Mouse (Mus musculus) kidney, adult 18-20 months (tissue): ENCODE results near the gene Mtss1l.

Experiments used
- DNase-seq: peaks from one replicate; pipeline ENCODE4 v3.0.0; 2021

Gene Mtss1l

DNA sequence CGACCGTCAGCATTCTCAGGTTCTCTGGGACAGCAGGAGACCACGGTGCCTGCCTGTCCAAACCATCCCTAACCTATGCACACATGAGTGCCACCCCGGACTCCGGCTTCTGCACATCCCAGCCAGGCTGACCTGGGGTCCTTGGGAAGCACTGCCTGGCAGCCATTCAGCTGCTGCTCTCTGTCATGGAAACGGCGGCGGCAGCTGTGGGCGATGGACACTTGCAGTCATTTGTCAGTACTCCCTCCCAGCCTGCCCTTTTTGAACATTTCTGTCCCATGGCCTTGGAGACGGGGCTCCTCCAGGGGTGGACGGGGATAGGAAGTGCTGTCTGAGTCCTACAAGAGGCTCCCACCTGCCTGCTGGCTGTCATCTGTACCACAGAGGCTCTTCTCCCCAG, 12.8 kb upstream of the Mtss1l start:
- DNase-seq, result no peak

DNA sequence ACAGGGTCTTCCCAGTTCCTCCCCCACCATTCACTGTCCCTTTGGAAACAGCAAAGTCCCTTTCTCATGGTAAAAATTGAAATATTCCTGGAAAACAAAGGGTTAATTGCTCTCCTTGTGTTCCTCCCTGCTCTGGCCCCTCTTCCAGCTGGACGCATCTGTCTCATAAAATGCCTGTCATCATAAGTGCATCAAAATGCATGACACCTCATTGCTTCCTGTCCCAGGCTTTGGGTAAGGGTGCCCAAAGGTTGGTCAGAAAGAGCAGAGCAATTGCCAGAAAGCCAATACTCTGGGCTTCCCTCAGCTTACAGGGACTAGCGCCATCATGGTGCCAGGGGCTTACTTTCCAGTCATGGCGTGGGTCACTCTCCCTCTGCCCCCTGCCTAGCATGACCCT, 10.7 kb upstream of the Mtss1l start:
- DNase-seq, result no peak

DNA sequence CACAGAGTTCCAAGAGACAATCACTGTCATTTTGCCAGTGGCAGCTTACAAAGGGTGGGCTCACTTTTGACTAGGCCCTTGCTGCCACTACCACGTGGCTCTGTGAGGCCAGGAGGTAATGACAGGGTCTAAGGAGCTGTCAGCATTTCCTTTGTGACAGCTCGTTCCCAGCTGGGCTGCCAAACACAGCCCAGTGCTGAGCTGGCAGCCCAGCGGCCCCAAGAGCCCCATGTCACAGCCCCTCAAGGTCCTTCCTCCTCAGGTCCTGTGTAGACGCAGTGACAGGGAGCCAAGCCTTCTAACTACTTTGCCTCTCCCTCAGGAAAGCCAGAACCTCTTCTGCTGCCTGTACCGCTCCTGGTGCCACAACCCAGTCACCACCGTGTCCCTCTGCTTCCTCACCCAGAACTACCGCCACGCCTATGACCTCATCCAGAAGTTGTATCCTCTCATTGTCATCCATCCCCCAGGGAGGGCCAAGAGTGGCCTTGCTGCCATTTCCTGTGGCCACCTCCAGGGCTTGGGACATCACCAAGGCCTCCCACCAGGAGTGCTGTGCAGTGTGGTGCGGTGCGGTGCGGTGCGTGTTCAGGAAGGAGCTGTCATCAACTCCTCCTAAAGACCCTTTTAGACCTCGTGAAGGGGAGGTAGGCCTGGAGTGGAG, 9.9 kb upstream of the Mtss1l start:
- DNase-seq, result peak; percentile 42

DNA sequence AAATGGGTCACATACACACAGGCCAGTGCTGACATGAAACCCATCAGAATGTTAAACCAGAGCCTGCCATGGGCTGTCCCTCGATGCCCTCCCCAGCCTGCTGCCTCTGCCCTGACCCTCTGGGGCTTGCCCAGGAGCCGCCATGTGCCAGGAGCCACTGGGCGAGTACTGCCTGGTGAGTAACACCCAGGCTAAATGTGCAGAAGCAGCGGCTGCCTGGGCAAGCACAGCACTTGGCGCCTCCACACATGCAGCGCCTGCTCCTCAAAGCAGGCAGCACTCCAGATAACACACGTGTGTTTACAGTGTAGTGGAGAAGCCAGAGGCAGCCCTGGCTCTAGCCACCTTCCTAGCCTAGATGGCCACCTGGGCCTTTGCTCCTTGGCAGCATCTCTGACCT, 8.2 kb upstream of the Mtss1l start:
- no peak for DNase-seq

DNA sequence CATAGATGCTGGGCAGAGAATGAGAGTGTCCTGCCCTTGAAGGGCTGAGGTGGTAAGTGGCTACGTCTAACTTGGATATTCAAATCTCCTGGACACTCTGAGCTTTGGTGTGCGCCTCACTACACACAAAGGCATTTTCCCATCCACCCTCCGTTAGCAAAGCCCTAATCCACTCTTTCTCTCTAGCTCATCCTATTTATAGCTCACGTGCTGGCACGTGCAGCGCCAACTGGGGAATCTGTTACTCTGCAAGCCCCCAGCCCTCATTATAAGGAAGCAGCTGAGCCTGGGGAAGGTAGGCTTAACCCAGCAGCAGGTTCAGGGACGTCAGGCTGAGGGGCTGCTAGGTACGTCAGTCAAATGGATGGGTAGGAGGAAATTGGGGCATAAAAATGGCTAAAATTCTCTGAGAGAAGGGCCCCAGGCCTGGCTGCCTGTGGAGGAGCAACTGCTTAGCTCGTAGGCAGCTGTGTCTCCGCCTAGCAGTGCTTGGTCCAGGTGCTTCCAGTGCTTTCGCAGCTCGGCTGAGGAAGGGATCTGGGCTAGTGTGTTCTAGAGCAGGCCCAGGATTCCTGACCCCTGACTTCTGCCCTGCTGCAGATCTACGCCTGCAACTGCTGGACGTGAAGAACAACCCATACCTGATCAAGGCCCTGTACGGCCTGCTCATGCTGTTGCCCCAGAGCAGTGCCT, 6.3 kb upstream of the Mtss1l start:
- DNase-seq, result no peak

DNA sequence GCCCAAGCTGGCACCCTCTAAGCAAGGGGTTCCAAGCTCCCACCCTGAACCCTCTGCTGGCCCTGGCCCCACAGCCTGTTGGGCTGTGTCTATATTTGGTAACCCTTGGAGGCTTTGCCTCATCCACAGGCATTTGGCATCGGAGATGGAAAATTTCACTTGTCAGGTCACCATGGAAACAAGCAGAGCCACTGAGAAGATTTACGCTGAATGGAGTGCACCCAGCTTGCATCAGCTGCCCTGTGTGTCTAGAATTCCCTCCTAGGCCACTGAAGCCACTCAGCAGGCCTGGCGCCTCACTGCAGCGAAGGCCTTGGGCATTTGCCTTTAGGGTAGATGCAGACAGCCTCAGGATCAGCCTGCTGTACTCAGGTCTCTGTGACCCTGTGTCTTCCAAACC, 5.2 kb upstream of the Mtss1l start:
- peak; percentile 33 for DNase-seq

DNA sequence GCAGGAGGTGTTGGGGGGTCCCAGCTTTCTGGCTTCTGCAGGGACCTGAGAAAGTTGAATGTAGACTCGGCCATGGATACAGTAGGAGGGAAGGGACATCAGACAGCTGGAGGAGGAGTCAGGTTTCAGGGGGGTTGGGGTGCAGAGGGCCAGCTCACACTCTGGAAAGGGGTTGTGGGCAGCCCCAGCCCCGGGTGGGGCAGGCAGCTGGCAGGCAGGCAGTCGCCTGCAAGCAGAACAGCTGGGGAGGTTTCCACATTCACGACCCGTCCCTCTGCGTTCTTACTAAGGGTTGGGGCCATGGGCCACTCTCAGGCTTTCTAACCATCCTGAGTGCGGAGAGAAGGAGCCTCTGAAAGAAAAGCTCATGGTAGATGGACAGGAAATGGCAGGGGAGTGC, 4.1 kb upstream of the Mtss1l start:
- no peak for DNase-seq

DNA sequence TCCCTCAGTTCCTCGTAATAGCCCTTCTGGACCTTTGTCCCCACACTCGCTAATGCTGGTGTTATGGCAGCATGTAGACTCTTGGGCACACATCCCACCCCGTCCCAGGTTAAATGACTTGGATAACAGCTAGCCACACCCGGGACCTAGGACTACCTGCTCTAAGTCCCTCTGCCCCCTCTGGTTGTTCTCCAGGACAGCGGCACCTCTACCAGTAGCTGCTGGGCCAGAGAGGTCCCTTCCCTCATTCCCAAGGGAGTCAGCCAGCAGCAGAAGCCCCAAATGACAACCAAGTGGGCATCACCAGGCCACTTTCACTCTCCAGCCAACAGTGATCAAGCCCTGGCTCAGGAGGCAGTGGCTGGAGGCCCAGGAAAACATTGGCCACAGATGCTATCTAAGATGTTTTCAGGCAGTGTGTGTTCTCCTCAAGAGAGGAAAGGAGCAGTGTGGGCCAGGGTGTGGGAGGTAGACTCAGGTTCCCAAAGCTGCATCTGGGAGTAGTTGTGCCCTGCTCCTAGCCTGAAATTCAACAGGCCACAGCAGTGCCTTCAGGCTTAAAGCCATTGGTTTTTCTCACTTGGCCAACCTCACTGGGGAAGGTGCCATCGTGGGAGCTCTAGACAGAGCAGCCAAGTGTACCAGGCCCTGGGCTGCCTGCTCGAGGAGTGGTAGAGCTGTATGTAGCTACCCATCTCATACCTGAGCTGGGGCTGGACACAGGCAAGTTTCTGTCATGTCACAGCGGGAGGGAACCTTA, 2.9 kb upstream of the Mtss1l start:
- no peak for DNase-seq

DNA sequence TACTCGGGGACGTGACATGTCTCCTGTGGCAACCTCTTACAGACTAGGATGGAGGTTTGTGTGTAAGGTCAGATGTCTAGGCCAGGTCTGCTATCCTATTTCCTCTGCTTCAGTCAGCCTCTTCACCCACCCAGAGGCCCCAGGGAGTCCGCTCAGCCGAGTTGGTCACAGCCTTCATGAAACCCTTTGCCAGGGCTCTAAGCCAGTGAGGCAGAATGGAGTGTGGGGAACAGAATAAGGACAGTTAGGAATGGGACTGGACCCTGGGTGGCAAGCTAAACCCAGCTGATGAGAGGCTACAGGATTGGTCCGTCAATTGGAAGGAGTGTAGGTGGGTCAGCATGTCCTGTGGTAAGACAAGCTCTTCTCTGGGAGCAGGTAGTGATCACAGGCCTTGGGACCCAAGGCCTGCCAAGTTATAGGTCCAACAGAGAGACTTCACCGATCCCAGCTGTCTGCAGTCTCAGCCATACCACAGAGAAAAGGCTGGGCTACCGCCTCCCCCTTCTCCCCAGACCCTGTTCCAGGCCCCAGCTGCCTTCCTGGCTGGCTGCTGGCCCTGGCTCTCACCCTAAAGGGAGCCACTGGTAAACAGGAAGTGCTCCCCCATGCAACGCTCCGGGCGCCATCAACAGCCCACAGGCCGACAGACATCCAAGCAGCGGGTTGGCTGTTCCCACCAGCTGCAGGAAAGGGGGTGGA, 2.2 kb upstream of the Mtss1l start:
- DNase-seq, result peak; percentile 51

DNA sequence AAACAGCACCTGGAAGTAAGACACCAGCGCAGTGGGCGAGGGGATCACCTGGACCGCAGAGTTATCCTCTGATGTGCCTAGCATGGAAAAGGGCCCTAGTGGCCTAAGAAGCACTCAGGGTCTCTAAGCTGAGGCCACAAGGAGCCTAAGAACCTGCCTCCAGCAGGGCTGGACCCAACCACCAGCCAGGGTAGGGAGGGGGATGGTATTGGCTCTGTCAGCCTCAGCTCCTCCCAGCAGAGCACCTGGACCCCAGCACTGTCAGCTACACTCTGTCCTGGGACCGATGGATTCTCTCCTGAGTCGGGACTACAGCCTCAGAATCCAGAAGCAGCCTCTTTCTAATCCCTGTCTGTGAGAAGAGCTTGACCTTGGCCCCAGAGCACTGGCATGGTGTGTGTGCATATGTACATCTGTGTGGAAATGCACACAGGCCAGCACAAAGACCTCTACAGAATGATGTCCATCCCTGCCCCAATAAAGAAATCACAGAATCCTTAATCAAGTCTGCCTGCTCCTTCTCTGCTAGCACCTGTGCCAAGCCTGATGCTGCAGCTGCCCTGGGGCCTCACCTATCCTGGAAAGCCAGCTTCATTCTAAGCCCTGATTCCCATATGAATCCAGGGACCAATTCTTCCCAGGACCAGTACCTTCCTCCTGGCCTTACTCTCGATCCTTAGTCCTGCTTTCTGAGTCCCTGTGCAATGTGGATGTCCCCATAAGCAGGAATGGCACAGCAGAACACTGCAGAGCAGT, 1.2 kb upstream of the Mtss1l start:
- DNase-seq, result no peak

DNA sequence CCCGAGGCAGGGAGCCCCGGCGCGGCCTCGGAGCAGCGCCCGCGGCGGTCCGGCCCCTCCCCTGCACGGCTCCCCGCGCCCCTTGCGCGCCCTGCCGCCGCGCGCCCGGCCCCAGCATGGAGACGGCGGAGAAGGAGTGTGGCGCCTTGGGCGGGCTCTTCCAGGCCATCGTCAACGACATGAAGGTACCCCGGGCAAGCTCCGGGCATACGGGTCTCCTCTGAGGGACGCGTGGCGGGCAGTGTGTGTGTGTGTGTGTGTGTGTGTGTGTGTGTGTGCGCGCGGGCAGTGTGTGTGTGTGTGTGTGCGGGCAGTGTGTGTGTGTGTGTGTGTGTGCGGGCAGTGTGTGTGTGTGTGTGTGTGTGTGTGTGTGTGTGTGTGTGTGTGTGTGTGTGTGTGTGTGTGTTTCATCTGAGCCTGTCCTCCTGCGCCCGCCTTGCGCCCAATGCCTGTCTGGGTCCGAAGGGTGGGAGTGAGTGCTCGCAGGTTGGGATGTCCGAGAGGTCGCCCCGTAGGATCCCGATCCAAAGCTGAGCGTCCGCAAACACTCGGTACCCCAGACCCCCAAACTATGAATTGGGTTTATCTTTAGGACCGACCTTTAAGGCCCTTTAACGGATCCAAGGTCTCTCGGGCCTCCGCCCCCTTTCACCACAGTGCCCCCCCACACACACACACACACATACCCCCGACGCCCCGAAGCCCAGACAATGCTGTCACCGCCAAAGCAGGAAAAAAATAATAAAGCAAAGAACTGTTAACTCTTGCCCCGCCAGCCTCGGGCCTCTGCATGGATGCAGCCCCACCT, 534 bp downstream of the Mtss1l start:
- DNase-seq, result peak; percentile 36

DNA sequence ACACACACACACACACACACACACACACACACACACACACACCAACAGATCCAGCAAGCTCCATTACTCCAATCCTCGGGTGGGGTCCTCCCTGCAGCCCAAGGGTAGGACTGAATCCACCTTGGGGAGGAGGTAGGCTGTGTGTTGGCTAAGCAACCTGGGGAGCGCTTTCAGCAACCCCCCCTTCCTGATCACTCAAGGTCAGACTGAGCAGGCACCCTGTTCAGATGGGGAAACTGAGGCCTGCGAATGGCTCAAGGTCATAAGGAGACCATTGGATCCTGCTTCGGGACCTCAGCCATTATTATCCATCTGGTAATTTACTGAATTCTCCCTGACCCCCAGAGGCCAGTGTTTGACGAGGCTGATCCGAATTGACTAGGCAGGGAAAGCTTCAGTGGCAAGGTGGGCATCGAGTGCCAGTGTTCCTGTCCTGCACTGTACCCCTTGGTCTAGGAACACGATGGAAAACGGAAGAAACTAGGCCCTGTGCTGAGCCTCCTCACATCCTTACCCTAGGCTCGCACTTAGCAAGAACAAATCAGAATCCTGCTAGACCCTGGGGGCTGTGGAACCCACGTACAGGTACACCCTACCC, 1.2 kb downstream of the Mtss1l start:
- DNase-seq, result no peak

DNA sequence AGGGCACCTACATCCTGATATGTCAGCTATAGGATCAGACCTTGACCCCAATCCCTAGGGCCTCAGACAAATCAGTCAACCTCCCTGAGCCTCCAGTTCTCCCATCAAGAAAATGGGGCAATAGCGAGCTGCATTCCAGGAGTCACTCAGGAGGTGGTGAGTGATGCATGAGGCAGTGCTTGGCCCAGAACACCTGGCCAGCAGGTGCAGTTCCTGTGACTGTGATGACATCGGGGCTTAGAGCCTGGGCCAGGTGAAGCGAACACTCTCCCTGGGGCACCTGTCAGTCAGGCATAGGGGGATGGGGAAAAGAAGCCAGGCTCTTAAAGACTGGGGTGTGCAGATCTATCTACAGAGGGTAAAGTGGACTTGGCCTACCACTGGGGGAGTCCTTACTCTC, 3.2 kb downstream of the Mtss1l start:
- DNase-seq, result no peak

DNA sequence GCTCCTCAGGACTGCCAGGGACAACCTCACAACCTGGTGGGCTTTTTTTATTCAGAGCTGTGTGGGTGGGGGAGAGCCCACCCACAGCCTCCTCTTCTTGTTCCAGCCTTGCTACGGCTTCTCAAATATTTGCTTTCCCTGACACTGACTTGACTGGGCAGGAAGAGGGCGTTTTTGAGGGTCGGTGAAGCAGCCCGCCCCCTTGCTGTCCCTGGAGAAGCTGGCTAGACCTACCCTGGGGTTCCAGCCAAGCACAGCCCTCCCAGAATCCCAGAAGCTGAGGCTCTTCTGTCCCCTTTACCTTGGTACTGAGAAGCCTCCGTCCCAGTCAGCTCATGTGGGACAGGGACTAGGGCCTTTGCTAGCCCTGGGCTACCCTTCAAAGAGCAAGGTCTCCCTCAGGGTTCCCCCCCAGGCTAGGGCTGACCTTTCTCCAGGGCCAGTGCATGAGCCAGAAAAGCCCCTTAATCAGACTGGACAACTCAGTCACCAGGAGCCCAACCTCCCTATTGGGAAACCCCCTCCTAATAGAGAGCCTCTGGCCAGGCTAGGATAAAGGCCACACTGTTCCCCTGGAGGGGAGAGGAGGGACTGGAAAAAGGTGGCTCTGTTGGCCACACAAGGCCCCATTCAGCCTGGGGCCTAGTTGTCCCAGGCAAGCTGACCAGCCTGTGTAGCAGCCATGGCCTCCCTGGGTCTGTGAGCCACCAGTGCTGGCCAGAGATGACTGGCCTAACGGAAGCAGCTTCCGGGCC, 4.0 kb downstream of the Mtss1l start:
- DNase-seq, result no peak

DNA sequence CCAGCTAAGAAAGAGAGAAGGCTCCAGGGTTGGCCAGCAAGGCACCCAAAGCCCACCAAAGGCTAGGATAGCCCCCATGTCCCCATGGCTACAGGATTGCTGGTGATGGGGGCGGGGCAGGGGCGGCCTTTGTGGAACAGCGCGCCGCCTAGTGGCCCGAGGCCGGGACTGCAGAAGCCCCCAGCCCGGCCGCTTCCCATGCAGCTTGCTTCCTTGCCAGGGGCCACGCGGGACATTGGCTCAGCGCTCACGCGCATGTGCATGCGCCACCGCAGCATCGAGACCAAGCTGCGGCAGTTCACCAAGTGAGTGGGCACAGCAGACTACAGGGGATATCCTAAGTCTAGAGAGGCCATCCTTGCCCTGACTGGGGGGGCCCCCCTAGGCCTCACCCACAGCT, 5.6 kb downstream of the Mtss1l start:
- peak; percentile 63 for DNase-seq

DNA sequence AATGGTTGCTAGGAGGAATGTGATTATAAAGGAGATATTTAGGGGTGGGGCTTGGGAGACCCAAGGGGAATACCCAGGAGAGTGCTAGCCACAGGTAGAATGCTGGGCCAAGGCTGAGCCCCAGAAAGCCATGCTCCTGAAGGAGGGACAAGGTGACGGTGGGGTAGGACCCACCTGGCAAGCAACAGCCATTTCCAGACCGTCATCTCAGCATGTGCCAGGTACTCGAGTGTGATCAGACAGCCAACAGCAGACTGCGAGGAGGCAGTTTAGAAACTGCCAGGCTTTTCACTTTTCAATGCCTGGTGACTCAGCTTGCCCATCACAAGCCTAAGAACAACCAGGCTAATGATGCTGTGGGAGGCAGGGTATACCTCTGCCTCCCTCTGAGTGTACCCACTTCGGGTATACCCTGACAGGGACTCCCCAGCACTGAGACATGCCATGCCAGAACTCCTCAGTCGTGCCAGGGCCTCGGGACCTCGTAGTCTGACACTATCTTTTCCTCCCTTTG, 10.1 kb downstream of the Mtss1l start:
- no peak for DNase-seq

DNA sequence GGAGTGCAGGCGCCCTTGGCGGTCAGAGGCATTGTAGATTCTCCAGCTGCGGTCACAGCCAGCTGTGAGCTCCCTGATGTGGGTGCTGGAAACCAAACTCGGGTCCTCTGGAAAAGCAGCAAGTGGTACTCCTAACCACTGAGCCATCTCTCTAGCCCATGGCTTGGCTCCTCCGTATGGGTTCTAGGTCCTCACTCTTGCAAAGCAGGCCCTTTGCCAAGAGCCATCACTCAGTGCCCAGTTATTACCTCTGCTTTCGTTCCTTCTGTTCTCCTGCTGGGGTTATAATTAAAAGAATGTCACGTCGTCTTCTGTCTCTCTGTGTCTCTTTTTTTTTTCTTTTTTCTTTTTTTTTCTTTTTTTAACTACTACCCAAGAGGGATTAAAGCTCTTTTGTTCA, 11.8 kb downstream of the Mtss1l start:
- DNase-seq, result no peak

DNA sequence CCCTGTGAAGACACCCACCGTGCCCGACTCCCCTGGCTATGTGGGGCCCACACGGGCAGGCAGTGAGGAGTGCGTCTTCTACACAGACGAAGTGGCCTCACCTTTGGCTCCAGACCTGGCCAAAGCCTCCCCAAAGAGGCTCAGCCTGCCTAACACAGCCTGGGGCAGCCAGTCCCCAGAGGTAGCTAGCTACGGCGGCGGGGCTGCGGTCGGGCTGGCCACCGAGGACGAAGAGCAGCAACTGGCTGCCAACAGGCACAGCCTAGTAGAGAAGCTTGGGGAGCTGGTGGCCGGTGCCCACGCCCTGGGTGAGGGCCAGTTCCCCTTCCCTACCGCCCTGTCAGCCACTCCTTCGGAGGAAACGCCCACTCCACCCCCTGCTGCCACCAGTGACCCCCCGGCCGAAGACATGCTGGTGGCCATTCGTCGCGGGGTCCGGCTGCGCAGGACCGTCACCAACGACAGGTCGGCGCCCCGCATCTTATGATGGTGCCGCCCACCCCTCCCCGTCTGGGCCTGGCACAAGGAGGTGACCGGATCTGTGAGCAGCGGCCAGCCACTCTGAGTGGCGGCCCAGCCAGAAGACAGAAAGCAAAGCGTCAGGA, 17.4 kb downstream of the Mtss1l start:
- DNase-seq, result no peak

DNA sequence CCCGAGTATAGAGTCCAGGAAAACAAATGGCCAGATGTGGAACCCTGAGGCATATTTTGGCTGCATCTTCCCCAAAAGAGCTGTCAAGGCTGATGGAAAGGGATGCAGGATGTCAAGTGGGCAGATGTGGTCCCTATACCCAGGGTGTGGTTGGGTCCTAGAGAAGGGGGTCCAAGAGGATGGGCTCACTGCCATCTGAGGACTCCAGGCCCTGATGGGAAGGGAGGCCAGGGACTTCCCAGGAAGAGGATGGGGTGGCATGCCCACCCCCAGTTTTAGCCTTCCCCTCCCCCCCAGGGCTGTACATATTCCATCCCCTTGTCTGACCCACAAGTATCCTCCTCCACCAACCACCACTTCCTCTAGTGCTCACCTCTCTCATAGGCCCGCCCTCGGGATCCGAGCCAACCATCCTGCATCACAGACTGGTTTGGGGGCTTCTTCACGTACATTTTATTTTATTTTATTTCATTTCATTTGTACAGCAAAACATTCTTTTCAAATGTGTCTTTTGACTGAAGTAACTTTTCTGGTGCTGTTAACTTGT, 19.4 kb downstream of the Mtss1l start:
- no peak for DNase-seq
